Mouse (Mus musculus) thymus, postnatal 10 days (tissue): Measurements from ENCODE around the gene Ralgps1.
"Not testable (repeated sequence)": the region's sequence is repeated elsewhere in the genome, so short reads cannot be mapped to it uniquely, and the experiment has no call there.

ENCODE experiments used
- DNase-seq, 2 experiments: peaks; one replicate each; pipeline ENCODE4 v3.0.0; 2021; ENCODE audit warnings: low spot score in 2 of 2

Ralgps1 gene

DNA sequence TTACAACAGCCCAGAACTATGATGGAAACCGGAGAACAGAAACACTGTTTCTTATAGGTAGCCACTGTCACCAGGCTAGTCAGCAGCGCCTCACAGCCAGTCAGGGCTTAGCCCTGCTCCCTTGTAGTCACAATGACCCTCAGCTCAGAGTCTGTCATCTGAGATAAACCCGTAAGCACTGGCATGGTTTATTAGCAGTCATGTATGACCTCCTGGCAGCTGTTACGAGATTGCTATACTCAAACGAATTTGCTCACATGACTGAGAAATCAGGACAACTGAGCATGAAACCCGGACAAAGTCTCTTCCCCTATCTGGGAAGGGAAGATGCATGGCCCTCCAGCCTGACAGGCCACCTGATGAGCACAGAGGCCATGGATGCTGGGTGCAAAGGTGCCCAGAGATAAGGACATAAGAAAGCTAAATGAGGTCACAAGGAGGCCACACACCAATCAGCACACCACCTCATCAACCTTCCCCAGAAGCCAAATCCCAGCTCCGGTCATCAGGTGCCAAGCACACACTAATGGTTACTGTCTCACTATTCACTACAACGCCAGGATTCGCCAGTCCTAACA lies 10.1 kb downstream of the Ralgps1 start:
- DNase-seq = no peak

DNA sequence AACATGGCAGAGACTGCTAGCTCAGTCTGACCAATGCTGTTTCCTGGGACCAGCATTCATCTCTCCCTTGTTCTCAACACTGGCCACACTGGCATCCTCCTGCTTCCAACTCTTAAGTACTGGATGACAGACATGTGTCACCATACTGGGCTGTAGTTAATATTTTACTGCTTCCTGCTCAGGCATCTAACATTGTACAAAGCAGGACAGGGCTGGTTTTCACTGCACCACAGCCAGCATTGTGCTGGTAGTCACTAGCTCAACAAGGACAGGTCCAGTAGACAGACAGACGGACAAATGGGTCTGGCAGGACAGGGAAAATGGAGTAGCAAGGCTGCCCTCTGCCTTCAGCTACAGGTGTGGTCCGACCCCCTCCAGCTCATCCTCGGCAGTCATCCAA lies 10.7 kb downstream of the Ralgps1 start:
- DNase-seq = no peak

DNA sequence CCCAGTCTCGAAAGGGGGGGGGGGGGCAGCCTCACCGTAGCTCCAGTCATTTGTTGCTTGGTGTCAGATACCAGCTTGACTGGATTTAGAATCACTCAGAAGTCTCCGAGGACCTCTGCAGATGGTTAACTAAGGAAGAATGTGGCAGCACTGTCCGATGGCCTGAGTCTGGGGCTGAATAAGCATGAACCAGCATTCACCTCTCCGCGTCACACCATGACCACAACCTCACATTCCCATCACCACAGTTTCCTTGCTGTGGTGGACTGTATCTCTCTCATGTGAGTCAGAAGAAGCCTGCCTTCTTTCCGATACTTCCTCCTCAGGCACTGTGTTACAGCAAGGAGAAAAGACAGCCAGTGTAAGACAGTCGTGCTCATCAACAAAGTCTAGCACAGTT lies 12.1 kb downstream of the Ralgps1 start:
- no peak for DNase-seq

DNA sequence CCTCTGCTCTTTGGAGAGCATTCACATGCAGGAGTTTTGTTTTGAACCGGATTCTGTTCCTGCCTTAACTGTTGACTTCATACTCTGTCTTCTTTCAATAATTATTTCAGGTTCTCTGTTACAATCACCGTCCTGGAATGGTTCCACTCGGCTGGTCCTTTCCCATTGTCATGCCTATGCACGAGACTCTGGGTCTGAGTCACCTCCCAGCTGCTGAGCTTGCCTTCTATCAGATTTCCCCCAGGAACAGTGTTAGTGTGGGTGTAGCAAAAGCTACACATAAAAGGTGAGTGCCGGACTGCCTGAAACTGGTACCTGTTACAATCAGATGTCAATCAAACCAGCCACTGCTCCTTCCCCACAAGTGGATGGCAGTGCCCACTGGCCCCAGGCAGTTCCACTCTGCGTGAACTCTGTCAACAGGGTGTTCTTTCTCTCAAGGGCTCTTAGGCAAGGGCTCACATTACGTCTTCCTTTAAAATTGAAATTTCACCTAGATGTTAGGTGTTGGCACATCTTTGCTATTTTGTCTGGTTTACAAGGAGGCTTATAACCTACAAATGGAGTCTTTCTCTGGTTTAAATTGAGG lies 13.9 kb downstream of the Ralgps1 start:
- no peak for DNase-seq

DNA sequence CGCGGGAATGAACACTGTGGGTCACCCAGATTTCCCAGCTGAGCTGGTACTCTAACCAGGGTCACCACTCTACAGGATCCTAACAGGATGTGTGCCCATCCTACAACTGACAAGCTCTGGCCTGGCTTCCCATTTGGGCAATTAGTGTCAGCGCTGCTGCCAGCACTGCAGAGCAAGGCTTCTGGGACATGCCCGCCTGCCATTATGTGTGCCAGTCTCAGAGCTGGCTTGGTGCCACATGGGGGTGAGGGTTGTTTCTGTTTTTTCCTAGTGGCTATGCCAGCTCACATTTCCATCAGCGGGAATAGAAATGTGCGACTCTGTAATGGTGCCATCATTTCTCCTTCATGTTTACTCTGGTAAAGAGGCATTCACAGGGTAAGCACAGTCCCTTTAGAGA lies 15.7 kb downstream of the Ralgps1 start:
- no peak for DNase-seq

DNA sequence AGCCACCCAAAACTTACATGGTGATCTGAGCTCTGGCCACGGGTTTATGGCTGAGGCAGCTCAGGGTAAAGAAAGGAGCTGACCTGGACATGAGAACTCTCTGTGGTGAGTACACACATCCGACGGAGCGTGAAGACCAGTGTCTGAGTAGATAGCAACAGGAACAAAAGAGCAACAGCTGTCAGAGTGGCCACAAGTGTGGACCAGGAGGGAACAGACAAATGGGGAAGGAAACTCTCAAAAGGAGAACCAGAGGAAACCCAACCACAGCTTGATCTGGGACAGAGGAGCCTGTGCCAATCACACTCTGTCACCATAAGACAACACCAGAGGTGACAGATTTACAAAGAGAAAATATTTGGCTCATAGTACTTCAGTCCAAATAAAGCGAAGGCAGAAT lies 17.9 kb downstream of the Ralgps1 start:
- no peak for DNase-seq

DNA sequence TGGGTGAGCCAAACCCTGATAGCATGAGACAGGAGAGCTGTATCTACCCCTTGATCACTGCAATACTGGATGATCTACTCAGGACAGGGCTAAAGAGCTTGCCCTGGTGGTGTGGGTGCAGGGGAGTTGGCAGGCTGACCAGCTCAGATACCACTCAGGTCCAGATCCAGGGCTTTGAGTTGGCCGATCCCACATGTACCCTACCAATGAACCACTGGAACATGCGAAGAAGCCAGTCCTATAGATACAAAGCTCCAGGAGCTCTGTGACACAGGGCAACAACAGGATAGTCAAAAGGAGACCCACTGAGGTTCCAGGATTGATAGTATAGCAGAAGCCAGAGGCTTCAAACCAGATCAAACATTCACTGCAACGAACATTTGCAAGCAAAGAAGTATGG lies 19.8 kb downstream of the Ralgps1 start:
- DNase-seq = no peak

DNA sequence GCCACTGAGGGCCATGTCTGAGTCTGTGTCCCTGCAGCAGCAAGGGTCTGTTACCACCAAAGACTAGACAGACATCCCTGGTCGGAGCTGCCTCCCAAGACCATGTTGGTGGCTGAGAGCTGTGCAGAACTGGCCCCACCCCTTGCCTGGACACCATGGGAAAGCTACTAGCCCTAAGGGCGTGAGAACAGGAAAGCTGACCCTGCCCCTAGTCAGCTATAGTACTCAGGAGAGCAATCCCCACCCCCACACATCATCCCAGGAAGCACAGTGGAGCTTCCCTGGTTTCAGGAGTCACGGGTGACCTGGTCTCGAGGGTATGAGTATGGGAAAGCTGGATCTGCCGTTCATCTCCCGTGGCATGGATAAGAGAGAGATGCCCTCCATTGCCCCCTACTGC lies 20.4 kb downstream of the Ralgps1 start:
- no peak for DNase-seq

DNA sequence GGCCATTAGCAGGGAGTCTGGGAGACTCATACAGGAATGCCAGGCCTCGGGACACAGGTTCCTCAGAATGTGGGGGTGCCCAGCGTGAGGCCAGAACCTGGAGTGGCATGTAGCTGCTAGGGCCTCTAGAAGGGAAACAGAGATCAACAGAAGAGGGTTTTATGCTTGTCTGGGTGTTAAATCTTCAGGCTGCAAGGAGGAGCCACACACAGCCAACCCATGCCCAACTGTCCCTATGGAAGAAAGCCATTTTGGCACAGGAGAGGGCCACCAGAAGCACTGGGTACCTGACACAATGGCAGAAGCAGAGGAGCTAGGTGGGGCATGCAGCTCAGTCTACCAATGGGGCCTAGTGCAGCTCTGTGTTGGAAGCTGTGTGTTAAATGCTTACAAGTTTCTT lies 21.7 kb downstream of the Ralgps1 start:
- DNase-seq = no peak

DNA sequence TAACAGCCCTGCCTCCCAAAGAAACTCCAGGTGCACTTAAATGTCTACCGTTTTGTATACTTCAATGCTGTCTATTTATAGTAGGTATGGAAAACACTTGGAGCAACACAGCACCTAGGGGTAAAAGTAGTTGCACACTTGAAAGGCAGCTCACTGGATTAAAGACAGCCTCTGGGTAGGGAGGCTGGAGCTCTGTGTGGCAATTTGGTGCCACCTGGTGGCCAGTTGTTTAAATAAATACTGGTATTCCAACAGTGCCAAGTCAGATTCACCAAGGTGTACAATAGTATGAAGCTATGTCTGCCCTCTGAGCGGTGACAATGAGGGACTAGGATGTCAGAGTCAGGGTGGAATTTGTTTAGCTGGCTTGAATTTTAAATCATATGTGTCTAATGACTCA lies 22.2 kb downstream of the Ralgps1 start:
- DNase-seq = peak; percentile 53 to 82

DNA sequence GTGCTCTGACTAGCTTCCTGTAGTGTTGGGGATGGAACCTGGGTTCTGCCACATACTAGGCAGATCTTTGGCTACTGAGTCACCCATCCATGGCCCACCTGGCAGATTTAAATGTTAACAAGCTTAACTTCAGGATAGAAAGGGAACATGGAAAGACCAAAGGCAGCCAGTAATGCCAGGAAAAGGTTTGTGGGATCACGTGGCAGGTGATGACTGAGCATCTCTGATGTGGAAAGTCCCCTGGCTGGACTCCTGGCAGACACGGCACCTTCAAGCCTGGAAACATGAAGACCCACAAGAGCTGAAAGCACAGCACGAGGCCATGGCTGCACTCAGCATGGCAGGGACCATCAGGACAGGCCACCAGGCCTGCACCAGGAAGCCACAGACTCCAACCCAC lies 23.0 kb downstream of the Ralgps1 start:
- no peak for DNase-seq

DNA sequence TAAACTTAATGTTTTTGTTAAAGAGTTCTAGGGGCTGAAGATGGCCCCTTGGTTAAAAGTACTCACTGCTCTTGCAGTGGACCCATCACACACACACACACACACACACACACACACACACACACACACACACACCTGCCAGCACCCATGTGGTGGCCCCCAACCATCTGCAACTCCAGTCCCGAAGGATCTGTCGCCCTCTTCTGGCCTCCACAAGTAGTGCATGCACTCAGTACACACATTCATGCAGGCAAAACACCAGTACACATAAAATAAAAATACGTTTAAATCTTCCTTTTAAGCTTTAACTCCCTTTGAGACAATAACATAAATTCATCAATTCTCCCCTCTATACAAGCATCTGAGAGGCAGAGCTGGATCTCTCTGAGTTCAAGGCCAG lies 23.7 kb downstream of the Ralgps1 start:
- DNase-seq = peak; percentile 31 to 75

DNA sequence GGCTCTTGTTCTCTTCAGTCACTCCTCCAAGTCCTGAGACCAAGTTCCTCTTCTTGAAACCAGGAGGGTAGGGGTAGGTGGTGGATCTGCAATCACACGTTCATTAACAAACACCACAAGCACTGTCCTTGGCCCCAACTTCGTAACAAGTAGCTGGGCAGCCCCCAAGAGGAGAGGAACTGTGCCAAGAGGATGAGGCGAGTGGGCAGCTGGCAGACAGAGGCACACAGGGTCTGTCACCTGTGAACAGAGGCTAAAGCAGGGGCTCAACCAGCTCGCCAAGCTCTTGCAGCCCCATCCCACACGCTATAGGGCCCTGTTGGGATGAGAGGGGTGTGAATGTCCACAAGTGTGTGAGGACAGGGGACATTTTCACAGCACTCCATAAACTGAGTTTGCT lies 24.5 kb downstream of the Ralgps1 start:
- no peak for DNase-seq

DNA sequence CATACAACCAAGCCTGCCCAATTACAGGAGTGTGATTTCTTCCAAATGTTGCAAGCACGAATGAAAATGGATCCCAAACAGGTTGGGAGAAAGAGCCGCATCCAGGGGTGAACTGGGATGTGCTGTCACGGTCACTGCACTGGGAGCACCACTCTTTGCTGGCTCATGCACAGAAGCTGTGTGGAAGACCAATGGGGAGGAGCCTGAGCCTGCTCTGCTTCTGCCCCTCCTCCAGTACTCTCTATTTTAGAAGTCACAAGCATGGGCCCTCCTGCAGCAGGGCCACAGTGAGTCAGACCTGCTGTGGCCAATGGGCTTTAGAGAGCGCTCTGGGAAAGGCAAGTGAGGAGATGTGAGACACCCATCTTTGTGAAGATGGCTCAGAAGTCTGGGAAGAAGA lies 25.3 kb downstream of the Ralgps1 start:
- no peak for DNase-seq

DNA sequence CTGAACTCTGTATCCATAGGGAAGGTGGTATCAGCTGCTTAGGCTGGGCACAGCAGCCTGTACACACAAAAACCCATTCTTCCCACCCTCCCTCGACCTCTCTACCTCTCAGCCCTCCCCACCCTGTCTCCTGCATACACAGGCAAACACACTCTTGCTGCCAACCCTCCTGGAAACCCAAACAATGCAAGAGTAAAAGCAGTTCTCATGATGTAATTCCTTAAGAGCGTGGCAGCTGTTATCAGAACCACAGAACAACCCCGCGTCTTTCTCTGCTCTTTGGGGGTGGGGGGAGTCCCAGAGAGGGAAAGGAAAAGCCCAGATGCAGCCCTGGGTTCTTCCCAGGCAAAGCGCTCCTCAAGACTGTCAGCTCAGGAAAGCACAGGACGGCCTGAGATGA lies 25.8 kb downstream of the Ralgps1 start:
- no peak for DNase-seq

DNA sequence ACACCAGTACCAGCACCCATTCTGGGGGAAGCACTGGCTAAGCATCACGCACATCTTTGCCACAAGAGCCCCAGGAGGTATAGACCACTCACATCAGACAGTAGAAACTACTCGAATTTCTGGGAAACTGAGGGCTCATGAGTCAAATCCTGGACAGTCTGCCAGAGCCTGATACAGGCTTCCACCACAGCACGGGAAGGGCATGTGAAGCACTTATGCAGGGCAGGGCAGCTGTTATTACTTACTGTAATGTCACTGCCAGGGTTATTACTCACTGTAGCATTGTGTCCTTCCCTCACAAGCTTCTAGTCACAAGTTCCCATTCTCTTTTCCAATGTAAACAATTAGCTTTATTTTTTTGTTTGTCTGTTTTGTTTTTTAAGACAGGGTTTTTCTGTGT lies 27.9 kb downstream of the Ralgps1 start:
- DNase-seq = no peak

DNA sequence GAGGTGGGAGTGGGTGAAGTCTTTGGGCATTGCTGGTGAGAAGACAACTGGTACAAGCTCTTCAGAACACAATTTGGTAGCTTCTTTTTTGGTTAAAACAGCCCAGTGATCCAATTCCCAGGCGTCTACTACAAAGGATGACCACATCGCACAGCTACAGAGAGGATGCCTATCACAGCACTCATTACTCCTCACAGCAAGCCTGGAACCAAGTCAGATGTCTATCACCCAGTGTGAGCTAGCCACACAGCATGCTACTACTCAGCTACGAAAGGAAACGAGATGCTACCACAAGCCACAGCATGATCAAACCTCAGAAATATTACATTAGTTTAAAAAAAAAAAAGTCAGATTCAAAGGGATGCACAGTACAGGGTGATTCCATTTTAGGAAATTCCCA lies 29.1 kb downstream of the Ralgps1 start:
- DNase-seq = no peak

DNA sequence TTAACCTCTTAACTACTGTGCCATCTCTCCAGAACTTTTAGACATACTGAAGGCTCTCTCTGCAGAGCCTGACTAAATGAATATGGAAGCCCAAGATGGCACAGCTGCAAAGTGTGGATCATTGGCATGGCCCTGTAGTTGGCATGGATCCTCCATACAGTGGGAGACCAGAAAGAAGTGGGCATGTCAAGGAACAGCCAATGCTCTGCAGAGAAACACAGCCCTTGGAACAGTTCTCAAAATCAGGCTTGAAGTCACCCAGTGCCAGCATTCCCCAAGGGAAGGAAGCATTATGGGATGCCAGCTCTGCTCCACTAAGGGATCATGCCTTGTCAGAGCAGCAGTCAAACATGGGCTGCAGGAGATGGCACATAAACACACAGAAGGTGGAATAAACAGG lies 35.5 kb downstream of the Ralgps1 start:
- DNase-seq = no peak

DNA sequence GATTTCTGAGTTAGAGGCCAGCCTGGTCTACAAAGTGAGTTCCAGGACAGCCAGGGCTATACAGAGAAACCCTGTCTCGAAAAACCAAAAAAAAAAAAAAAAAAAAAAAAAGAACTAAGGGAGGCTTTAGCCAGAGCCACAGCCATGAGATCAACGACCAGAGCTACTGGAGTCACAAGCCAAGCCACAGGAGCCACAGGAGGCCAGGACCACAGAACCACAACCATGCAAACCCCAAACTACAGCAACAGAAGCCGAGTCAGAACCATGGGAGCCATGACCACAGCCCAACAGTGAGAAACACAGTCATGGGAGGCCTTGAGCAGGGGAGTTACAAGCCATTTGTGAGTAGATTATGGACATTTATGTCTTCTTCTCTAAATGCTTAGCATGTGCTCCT lies 41.7 kb downstream of the Ralgps1 start:
- DNase-seq = no peak

DNA sequence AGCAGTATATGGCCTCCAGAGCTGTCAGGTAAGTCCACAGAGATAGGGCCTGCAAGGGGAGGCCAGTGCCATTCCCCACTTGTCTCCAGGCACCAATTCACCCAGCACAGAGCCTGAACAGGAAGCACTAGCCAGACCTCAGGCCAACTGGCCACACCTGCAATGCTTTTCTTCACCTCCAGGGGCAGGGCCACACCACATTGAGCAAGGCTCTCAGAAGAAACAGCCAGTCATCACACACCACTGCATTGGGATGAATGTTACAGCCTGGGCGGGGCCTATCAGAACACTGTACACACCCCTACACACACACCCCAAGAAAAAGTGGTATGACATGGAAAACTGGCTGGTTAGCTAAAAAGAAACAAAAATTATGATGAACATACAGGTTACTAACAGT lies 42.3 kb downstream of the Ralgps1 start:
- DNase-seq = peak; percentile 9 to 50

DNA sequence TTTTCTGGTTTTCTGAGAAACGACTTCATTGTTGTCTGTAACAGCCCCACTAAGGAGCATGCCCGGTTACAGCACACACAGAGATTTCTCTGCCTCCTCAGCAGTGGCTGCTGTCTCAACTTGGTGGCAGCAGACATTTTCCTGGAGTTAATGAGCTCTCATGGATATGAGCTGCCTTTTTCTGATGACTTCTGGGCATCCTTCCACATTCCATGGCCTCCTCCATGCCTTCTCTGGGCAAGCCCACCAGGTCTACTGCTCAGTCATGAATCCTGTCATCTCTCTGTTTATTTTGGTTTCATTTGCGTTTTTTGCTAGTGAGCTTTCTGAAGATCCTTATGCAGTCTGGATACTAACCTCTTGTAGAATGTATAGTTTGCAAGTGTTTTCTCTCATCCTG lies 45.9 kb downstream of the Ralgps1 start:
- no peak for DNase-seq

DNA sequence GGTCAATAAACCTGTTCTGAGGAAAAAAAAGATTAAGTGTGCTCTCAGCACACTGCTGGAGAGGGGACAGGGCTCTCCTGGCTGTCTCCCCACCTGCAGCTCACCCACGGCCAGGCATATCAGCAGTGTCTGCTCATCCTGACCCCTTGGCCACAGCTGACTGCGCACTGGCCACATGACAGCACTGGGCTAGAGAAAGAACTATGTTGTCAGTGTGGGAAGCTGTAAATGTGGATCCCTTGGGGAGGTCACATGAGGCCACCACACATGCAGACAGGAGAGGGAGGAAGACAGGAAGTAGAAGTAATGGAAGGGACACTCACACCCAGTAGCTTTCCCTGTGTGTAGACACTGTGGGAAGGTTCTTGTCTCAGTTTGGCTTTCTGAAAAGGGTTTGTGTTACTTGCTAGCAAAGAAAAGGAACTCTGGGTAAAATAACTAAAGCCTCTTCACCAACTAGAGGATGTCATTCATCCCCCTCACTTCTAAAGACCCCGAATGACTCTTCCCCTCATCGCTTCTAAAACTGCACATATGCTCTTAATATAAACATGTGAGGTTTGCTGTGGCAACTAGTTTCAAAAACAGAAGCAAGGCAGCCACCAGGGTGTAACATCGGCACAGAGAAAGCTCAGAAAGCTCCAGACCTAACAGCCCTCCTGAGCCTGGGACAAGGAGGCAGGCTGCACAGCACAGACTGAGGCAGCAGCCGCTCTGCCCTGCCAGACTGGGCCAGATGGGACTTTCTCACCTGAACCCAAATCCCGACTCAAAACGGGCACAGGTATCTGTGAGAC lies 47.3 kb downstream of the Ralgps1 start:
- DNase-seq = no peak

DNA sequence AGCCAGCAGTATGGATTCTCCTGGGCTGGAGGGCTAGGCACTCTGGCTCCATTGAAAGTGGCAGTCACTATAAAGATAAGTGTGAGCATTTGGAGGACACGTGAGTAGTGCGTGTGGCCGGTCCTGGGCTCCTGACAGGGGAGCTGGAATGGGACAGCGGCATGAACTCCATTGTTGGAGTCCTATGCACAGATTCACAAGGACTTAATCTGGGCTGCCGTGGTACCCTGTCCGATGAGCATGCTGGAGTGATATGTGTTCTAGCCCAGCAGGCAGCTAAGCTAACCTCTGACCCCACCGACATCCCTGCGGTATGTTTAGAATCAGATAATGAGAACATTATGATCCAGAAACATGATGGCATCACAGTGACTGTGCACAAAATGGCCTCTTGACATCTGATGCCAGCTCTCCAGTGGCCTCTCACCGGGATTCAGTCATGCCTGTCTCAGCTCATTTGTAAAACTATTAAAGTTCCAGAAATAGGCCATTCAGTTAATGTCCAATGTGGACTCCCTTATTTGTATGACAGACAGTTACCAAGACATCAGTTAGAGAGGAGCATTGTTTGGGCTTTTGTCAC lies 48.2 kb downstream of the Ralgps1 start:
- DNase-seq = not testable (repeated sequence)
